ENCODE assay signal across 7 mouse cellular contexts in genomic region chr10:80963031-80963975, GRCm38 (mm10). TPM values are rescaled to one million over a fixed set of nuclear protein-coding genes. Genes with fewer than 3 reads are reported as not detected.
DNase-seq lines count a peak whose midpoint lies in the region; ATAC-seq and TF ChIP-seq lines count a peak whose summit lies in the region.

No protein-coding gene starts in this region.

- 0 out of 2 replicates have a peak, but pooled peaks cover 8% of the 10 kb centered on the region for H3K4me1 ChIP-seq in midbrain, embryonic 13.5 days (replicated peaks)
- H3K4me1 ChIP-seq in midbrain, embryonic 16.5 days (ENCODE audit: control insufficient read depth, insufficient read depth, low read length) = no peaks in the 10 kb centered on the region
- peaks cover 14% of the 10 kb centered on the region for H3K4me1 ChIP-seq in stomach, postnatal 0 days (replicated peaks; ENCODE audit: control insufficient read depth, insufficient read depth)

- 63% methylated on average over 12 of the region's 12 CpGs for WGBS in midbrain, embryonic 13.5 days
- WGBS in midbrain, embryonic 16.5 days = 59% methylated on average over 12 of the region's 12 CpGs
- WGBS in stomach, postnatal 0 days = 45% methylated on average over 11 of the region's 12 CpGs

- peak; percentile 28 for DNase-seq in heart, adult 8-10 months (ENCODE audit: low spot score)
- DNase-seq in liver = peak; percentile 38
- DNase-seq in stomach, postnatal 0 days (ENCODE audit: low spot score) = peak; percentile 45
- no peak for DNase-seq in frontal cortex, adult 2 months (ENCODE audit: extremely low spot score in 1 of 2, low spot score in 1 of 2)
- no peak for DNase-seq in ovary, postnatal 14 days (ENCODE audit: low spot score)

- H3K4me3 ChIP-seq in midbrain, embryonic 13.5 days (replicated peaks) = no peak overlapping the region
- no peak overlapping the region for H3K4me3 ChIP-seq in midbrain, embryonic 16.5 days (ENCODE audit: low read depth, low read length)
- no peak overlapping the region for H3K4me3 ChIP-seq in stomach, postnatal 0 days (ENCODE audit: low read depth, low read length)

- ATAC-seq in midbrain, embryonic 13.5 days = no peak
- ATAC-seq in midbrain, embryonic 16.5 days = no peak
- ATAC-seq in stomach, postnatal 0 days (ENCODE audit: low FRiP score, low TSS enrichment) = no peak

- no peak overlapping the region for H3K27ac ChIP-seq in midbrain, embryonic 13.5 days
- no peak overlapping the region for H3K27ac ChIP-seq in midbrain, embryonic 16.5 days (ENCODE audit: low read length)
- peak overlapping the region; percentile 8; the same call in 1 of the 2 replicates for H3K27ac ChIP-seq in stomach, postnatal 0 days (replicated peaks)

- H3K4me2 ChIP-seq in midbrain, embryonic 13.5 days (replicated peaks) = no peak overlapping the region
- H3K4me2 ChIP-seq in midbrain, embryonic 16.5 days (ENCODE audit: low read length) = no peak overlapping the region
- H3K4me2 ChIP-seq in stomach, postnatal 0 days (replicated peaks; ENCODE audit: low read depth) = no peak overlapping the region

- H3K27me3 ChIP-seq in midbrain, embryonic 13.5 days = no peaks in the 10 kb centered on the region
- no peaks in the 10 kb centered on the region for H3K27me3 ChIP-seq in midbrain, embryonic 16.5 days (ENCODE audit: control insufficient read depth, insufficient read depth, low read depth, low read length)
- H3K27me3 ChIP-seq in stomach, postnatal 0 days (ENCODE audit: control insufficient read depth, insufficient read depth, low read length) = no peaks in the 10 kb centered on the region

- H3K9ac ChIP-seq in midbrain, embryonic 13.5 days (replicated peaks) = 0 out of 2 replicates have a peak overlapping the region, but pooled peaks have one; percentile 19
- no peak overlapping the region for H3K9ac ChIP-seq in midbrain, embryonic 16.5 days (ENCODE audit: low read depth, low read length)
- H3K9ac ChIP-seq in stomach, postnatal 0 days (ENCODE audit: low read length) = peak overlapping the region; percentile 23; the same call in 1 of the 2 replicates

- no peaks in the 10 kb centered on the region for H3K9me3 ChIP-seq in midbrain, embryonic 13.5 days
- no peaks in the 10 kb centered on the region for H3K9me3 ChIP-seq in midbrain, embryonic 16.5 days (replicated peaks; ENCODE audit: control insufficient read depth, low read length, poor library complexity, severe bottlenecking)
- H3K9me3 ChIP-seq in stomach, postnatal 0 days (ENCODE audit: control insufficient read depth, low read length) = no peaks in the 10 kb centered on the region

- H3K36me3 ChIP-seq in midbrain, embryonic 13.5 days = no peaks in the 10 kb centered on the region
- no peaks in the 10 kb centered on the region for H3K36me3 ChIP-seq in midbrain, embryonic 16.5 days (ENCODE audit: control insufficient read depth, insufficient read depth, low read length)
- H3K36me3 ChIP-seq in stomach, postnatal 0 days (ENCODE audit: control insufficient read depth, insufficient read depth, low read length) = no peaks in the 10 kb centered on the region

- TF ChIP-seq CTCF in stomach, postnatal 0 days (IDR thresholded peaks at IDR 0.05; ENCODE audit: low read depth) = no peak

- TF ChIP-seq EP300 in stomach, postnatal 0 days (optimal IDR thresholded peaks at IDR 0.05) = no peak

RNA-seq across cellular contexts. Expression of gene Gadd45b, which starts 33.4 kb away (rescaled TPM):
- polyA plus RNA-seq in midbrain, embryonic 13.5 days (2015; fragmentation: Nextera tagmentation; extraction: Ambion mirVana) = 4.0 and 4.9 TPM in 2 replicates
- polyA plus RNA-seq in midbrain, embryonic 16.5 days (2015; fragmentation: Nextera tagmentation; extraction: Ambion mirVana) = 6.4 and 7.1 TPM in 2 replicates
- 10 to 100 TPM in 2 of 4 experiments, 1 to 10 TPM in 2; 5.0 to 18.1 (median 12.0) TPM for total RNA-seq in heart, adult 8-10 months (2022)
- polyA plus RNA-seq in stomach, postnatal 0 days (2015; fragmentation: Nextera tagmentation; extraction: Ambion mirVana) = 59.5 and 62.2 TPM in 2 replicates
- 20.7 and 26.0 TPM in 2 replicates for polyA plus RNA-seq in frontal cortex, adult 2 months (2012; rRNA removed)

RNA-seq across cellular contexts. Expression of gene Lmnb2, which starts 45.3 kb away (rescaled TPM):
- polyA plus RNA-seq in midbrain, embryonic 13.5 days (2015; fragmentation: Nextera tagmentation; extraction: Ambion mirVana) = 46.9 and 48.2 TPM in 2 replicates
- polyA plus RNA-seq in midbrain, embryonic 16.5 days (2015; fragmentation: Nextera tagmentation; extraction: Ambion mirVana) = 40.4 and 45.5 TPM in 2 replicates
- total RNA-seq in heart, adult 8-10 months (2022) = 1 to 10 TPM; 3.5 to 6.3 (median 4.8) TPM
- 12.0 and 12.4 TPM in 2 replicates for polyA plus RNA-seq in stomach, postnatal 0 days (2015; fragmentation: Nextera tagmentation; extraction: Ambion mirVana)
- 24.3 and 25.9 TPM in 2 replicates for polyA plus RNA-seq in frontal cortex, adult 2 months (2012; rRNA removed)

RNA-seq across cellular contexts. Expression of gene Gng7, which starts 51.4 kb away (rescaled TPM):
- 10.4 and 10.9 TPM in 2 replicates for polyA plus RNA-seq in midbrain, embryonic 13.5 days (2015; fragmentation: Nextera tagmentation; extraction: Ambion mirVana)
- 21.5 and 25.6 TPM in 2 replicates for polyA plus RNA-seq in midbrain, embryonic 16.5 days (2015; fragmentation: Nextera tagmentation; extraction: Ambion mirVana)
- 1 to 10 TPM; 1.0 to 1.7 (median 1.5) TPM for total RNA-seq in heart, adult 8-10 months (2022)
- polyA plus RNA-seq in stomach, postnatal 0 days (2015; fragmentation: Nextera tagmentation; extraction: Ambion mirVana) = 1.3 and 1.8 TPM in 2 replicates
- polyA plus RNA-seq in frontal cortex, adult 2 months (2012; rRNA removed) = 80.8 and 101 TPM in 2 replicates

Comparison
In these comparisons a context has a peak if more than half of its experiments do, and no peak if none do; other contexts are left out.
1. DNase-seq: peak in heart, adult 8-10 months (single experiment), liver (single experiment) and stomach, postnatal 0 days (single experiment); none in frontal cortex, adult 2 months (0 of 2) and ovary, postnatal 14 days (single experiment).